Mouse (Mus musculus) lung, embryonic 14.5 days (tissue): ENCODE measurements around the gene Klf5. TPM values are rescaled to one million over a fixed set of nuclear protein-coding genes. Genes with fewer than 3 reads are reported as not detected.

Source experiments
- ATAC-seq: fragments of 200-750 bp; cut with Nextera tagmentation; 2 replicates; pipeline ENCODE4 v1.8.0; 2017; ENCODE audit warnings: mild to moderate bottlenecking, moderate TSS enrichment, moderate library complexity; ENCODE audit not compliant: insufficient read depth
- DNase-seq: peaks from one replicate; pipeline ENCODE4 v3.0.0-alpha.2; 2015
- H3K27ac ChIP-seq: fragments of 300-500 bp; sonication (generic); 2 replicates; pipeline ENCODE4 v1.5.1; 2014; ENCODE audit warnings: low read depth, mild to moderate bottlenecking, moderate library complexity
- H3K27me3 ChIP-seq: fragments of 300-500 bp; sonication (generic); 2 replicates; pipeline ENCODE4 v1.6.1; 2014; ENCODE audit warnings: low read length, control low read depth; ENCODE audit not compliant: insufficient read depth
- H3K36me3 ChIP-seq: fragments of 300-500 bp; sonication (generic); 2 replicates; pipeline ENCODE4 v1.6.1; 2014; ENCODE audit warnings: control low read depth; ENCODE audit not compliant: insufficient read depth
- H3K4me1 ChIP-seq: fragments of 300-500 bp; sonication (generic); 2 replicates; pipeline ENCODE4 v1.6.1; 2014; ENCODE audit warnings: antibody characterized with exemption, control low read depth; ENCODE audit not compliant: insufficient read depth
- H3K4me2 ChIP-seq: fragments of 300-500 bp; sonication (generic); 2 replicates; pipeline ENCODE4 v1.6.1; 2014; ENCODE audit warnings: mild to moderate bottlenecking
- H3K4me3 ChIP-seq: fragments of 300-500 bp; sonication (generic); 2 replicates; pipeline ENCODE4 v1.5.1; 2014; ENCODE audit warnings: low read depth, low read length
- H3K9ac ChIP-seq: fragments of 300-500 bp; sonication (generic); 2 replicates; pipeline ENCODE4 v1.6.1; 2014
- H3K9me3 ChIP-seq: fragments of 300-500 bp; sonication (generic); 2 replicates; pipeline ENCODE4 v1.6.1; 2016; ENCODE audit warnings: low read depth, low read length, control low read depth
- CTCF ChIP-seq: IDR thresholded peaks from 2 replicates; pipeline ENCODE4 v1.5.1; 2016; ENCODE audit warnings: antibody characterized with exemption, low read depth
- WGBS: fragments of 180-500 bp; shearing (Covaris S2); extraction: QIAGEN DNeasy Blood & Tissue Kit; methylation state at CpG from one replicate; pipeline ENCODE4 v1.1.7; 2014; 5-methylcytosine and 5-hydroxymethylcytosine counted together
- polyA plus RNA-seq: library from polyadenylated mRNA; unstranded; fragments of >200 nt; fragmentation: Nextera tagmentation; extraction: Ambion mirVana; gene quantifications from 2 replicates; pipeline ENCODE4 v1.2.1, GENCODE M21; 2014

The Klf5 gene
- polyA plus RNA-seq, 1 experiment from 2014 or later, result 16.3 TPM

DNA sequence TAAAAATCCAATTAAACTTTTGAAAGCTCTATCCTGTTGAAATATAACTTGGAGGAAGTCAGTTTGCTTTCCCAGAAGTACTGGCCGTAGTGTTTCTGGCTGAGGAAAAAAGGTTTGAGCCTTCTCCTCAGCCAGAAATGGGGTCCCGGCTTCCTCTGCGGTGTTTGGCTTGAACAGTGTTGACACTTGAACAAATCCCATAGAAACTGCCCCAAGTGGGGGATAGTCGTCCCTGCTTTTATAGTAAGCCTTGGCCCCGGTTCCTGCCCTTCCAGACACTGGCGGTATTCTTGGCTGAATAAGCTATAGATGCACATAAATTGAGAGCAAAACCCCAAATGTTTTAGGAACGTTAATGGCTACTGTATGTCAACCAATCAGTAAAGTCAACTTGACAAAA is 11.9 kb downstream of the Klf5 start:
- Histone ChIP-seq H3K9ac (no peak overlapping the region), H3K36me3 (0 out of 2 replicates have a peak, but pooled peaks cover 3% of the 10 kb centered on the region), H3K27ac (no peak overlapping the region), H3K4me3 (no peak overlapping the region), H3K27me3 (no peaks in the 10 kb centered on the region), H3K4me2 (no peak overlapping the region), H3K9me3 (no peaks in the 10 kb centered on the region; the same call in 1 of the 2 replicates), H3K4me1 (no peaks in the 10 kb centered on the region)
- WGBS, result 65% methylated on average over 7 of the region's 7 CpGs
- ATAC-seq, result no peak
- no peak for TF ChIP-seq CTCF
- no peak for DNase-seq

- Histone ChIP-seq H3K27ac (no peak overlapping the region), H3K9me3 (no peaks in the 10 kb centered on the region; the same call in 1 of the 2 replicates), H3K4me1 (no peaks in the 10 kb centered on the region), H3K27me3 (no peaks in the 10 kb centered on the region), H3K4me2 (no peak overlapping the region), H3K36me3 (0 out of 2 replicates have a peak, but pooled peaks cover 3% of the 10 kb centered on the region), H3K9ac (no peak overlapping the region), H3K4me3 (no peak overlapping the region)
- TF ChIP-seq CTCF, result no peak
- no peak for DNase-seq
- ATAC-seq, result no peak
- WGBS, result 84% methylated on average over 24 of the region's 24 CpGs
Observed at GRCm38 (mm10) chr14:99313062-99313461, 14.6 kb downstream of the Klf5 start.

GRCm38 (mm10) chr14:99316275-99316674 is 17.8 kb downstream of the Klf5 start:
- Histone ChIP-seq H3K36me3 (0 out of 2 replicates have a peak, but pooled peaks cover 3% of the 10 kb centered on the region), H3K9ac (no peak overlapping the region), H3K4me2 (no peak overlapping the region), H3K9me3 (no peaks in the 10 kb centered on the region; the same call in 1 of the 2 replicates), H3K4me3 (no peak overlapping the region), H3K27me3 (no peaks in the 10 kb centered on the region), H3K27ac (no peak overlapping the region), H3K4me1 (no peaks in the 10 kb centered on the region)
- no peak for ATAC-seq
- 89% methylated on average over 4 of the region's 4 CpGs for WGBS
- no peak for TF ChIP-seq CTCF
- DNase-seq, result no peak

- Histone ChIP-seq H3K9me3 (no peaks in the 10 kb centered on the region), H3K4me3 (no peak overlapping the region), H3K27ac (no peak overlapping the region), H3K36me3 (no peaks in the 10 kb centered on the region), H3K27me3 (no peaks in the 10 kb centered on the region), H3K9ac (no peak overlapping the region), H3K4me2 (no peak overlapping the region), H3K4me1 (no peaks in the 10 kb centered on the region)
- WGBS, result 75% methylated on average over 5 of the region's 5 CpGs
- TF ChIP-seq CTCF, result no peak
- DNase-seq (no peak), ATAC-seq (no peak)
Observed at GRCm38 (mm10) chr14:99320736-99321135, 22.2 kb downstream of the Klf5 start.

DNA sequence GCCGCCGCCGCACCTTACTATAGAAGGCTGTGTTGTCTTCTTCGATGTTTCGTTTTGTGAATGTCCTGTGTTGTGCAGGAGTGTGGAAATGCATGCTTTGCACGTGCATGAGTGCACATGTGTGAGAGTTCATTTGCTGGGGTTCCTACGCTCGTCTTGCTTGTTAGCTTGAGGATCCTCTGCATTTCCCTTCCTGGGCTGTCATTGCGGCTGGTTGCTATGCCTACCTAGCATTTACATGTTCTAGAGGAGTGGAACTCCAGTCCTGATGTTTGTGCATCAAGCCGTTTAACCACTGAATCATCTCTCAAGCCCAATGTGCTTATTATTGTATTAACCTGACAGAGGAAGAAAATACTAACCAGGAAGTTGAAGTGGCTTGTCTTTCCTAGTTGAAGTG is 24.9 kb downstream of the Klf5 start:
- Histone ChIP-seq H3K4me2 (no peak overlapping the region), H3K36me3 (no peaks in the 10 kb centered on the region), H3K9ac (no peak overlapping the region), H3K4me1 (no peaks in the 10 kb centered on the region), H3K27ac (no peak overlapping the region), H3K4me3 (no peak overlapping the region), H3K27me3 (no peaks in the 10 kb centered on the region), H3K9me3 (no peaks in the 10 kb centered on the region)
- WGBS, result 90% methylated on average over 10 of the region's 10 CpGs
- no peak for TF ChIP-seq CTCF
- DNase-seq, result no peak
- no peak for ATAC-seq

DNA sequence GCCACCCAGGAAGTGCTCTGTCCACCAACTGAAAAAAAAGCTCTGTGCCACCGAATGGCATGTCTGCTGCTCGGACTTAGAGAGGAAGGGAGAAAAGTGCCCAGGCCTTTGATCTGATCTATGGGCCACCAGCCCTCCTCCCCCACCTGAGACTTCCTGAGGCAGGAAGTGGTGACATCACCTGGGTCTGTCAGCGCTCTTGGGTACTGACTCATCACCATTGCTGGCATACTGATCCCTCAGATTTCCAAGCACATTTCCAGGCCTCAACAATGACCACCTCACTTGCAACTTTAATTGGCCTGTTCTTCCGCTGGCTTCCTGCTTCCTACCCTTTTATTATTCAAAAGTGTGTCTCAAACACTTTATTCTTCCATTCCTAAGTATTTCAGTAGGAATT is 26.0 kb downstream of the Klf5 start:
- DNase-seq (no peak), ATAC-seq (no peak)
- 62% methylated on average over 4 of the region's 4 CpGs for WGBS
- no peaks in the 10 kb centered on the region for H3K9me3 ChIP-seq
- H3K27ac ChIP-seq, result no peak overlapping the region
- TF ChIP-seq CTCF, result no peak
- H3K4me1 ChIP-seq, result no peaks in the 10 kb centered on the region
- no peaks in the 10 kb centered on the region for H3K36me3 ChIP-seq
- H3K27me3 ChIP-seq, result no peaks in the 10 kb centered on the region
- H3K9ac ChIP-seq, result no peak overlapping the region
- H3K4me3 ChIP-seq, result no peak overlapping the region
- H3K4me2 ChIP-seq, result no peak overlapping the region

- Histone ChIP-seq H3K36me3 (no peaks in the 10 kb centered on the region), H3K9ac (no peak overlapping the region), H3K27me3 (no peaks in the 10 kb centered on the region), H3K4me1 (no peaks in the 10 kb centered on the region), H3K4me3 (no peak overlapping the region), H3K4me2 (no peak overlapping the region), H3K9me3 (no peaks in the 10 kb centered on the region), H3K27ac (no peak overlapping the region)
- DNase-seq (peak; percentile 35), ATAC-seq (peak; percentile 41; the same call in 1 of the 2 replicates)
- no peak for TF ChIP-seq CTCF
- 82% methylated on average over 12 of the region's 12 CpGs for WGBS
Observed at GRCm38 (mm10) chr14:99325597-99326472, 27.3 kb downstream of the Klf5 start.
